Mouse (Mus musculus): Measurements from ENCODE around the gene Cyp19a1. TPM values are rescaled to one million over a fixed set of nuclear protein-coding genes. Genes with fewer than 3 reads are reported as not detected.

Gene Cyp19a1
- total RNA-seq, 2 experiments from 2014 or later: 0.19 to 0.28 TPM

DNA sequence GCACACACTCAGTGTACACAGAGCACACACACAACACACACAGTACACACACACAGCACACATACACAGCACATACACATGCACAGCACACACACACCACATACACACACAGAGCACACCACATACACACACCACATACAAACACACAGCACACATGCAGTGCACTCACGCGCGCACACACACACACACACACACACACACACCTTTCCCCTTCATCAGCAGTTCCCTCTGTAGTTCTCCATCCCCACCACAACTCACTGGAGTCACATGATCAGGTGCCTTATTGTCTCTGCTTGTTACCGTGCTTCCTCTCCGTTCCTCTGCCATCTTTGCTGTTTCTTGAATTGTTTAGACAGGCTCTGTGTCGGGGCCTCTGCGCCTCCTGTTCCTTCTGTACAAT lies 85.4 kb downstream of the Cyp19a1 start:
- no peak for DNase-seq (ENCODE audit: extremely low spot score in 1 of 2, low spot score in 2 of 2)
- intact Hi-C loops (cut with DNase I): loop anchor here (5.0 kb wide), 1 partner anchor 140 kb away; no protein-coding TSS in a partner anchor

GRCm38 (mm10) chr9:54181330-54181729 lies 86.6 kb downstream of the Cyp19a1 start:
- peak; percentile 35 to 36 for DNase-seq (ENCODE audit: extremely low spot score in 1 of 2, low spot score in 2 of 2)
- intact Hi-C loops (cut with DNase I): loop anchor here (2.0 to 5.0 kb wide), 2 partner anchors 141 to 155 kb away; no protein-coding TSS in a partner anchor

DNA sequence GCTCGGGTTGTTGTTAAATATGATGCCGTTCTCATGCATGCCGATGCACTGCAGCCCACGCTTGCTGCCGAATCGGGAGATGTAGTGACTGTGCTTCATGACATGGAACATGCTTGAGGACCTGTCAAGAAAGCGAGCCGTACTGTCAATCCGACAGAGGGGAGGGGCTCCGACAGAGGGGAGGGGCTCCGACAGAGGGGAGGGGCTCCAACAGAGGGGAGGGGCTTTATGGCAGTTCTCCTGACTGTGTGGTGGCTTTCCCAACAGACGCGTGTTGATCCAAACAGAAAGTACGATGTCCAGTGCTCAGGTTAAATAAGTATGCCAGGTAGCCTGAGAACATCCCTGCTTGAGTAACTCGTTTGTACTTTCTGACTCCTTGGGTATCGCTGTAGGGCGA lies 87.7 kb downstream of the Cyp19a1 start:
- intact Hi-C loops (cut with DNase I): loop anchor here (2.0 to 5.0 kb wide), 2 partner anchors 142 to 157 kb away; no protein-coding TSS in a partner anchor
- DNase-seq (ENCODE audit: extremely low spot score in 1 of 2, low spot score in 2 of 2): no peak

DNA sequence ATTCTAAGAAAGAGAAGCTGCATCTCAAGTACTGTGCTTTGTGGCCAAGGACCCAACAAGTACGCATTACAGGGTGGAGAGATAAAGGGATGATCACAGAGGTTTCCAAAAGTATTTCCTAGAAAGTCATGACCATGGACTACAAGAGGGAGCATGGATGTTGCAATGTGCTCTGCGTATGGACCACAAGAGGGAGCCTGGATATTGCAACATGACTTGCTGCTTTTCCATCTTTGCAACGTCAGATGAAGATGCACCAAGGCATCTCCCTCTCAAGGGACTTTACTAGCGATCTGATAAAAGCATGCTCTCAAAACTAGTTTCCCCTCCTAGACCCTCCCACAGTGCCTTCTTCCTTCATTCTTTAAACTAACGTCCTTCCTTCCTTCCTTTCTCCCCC lies 98.4 kb downstream of the Cyp19a1 start:
- peak in 1 of 2 experiments; percentile 40 for DNase-seq (ENCODE audit: extremely low spot score in 1 of 2, low spot score in 2 of 2)
- intact Hi-C loops (cut with DNase I): loop anchor here (5.0 kb wide), 1 partner anchor 168 kb away; no protein-coding TSS in a partner anchor

DNA sequence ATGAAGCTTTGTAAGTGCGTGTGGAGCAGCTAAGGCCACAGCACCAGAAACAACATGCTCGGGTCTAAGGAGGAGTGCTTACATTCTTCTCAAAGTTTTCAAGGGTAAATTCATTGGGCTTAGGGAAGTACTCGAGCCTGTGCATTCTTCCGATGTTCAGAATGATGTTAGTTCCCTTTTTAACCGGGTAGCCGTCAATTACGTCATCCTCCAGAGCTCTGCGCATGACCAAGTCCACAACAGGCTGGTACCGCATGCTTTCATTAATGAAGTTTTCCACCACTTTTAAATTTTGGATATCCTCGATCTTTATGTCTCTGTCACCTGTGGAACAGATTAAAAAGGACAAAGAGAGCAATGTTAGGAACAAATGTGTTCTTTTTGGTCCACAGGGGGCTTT lies 99.5 kb downstream of the Cyp19a1 start:
- intact Hi-C loops (cut with DNase I): loop anchor here (5.0 kb wide), 1 partner anchor 169 kb away; no protein-coding TSS in a partner anchor

DNA sequence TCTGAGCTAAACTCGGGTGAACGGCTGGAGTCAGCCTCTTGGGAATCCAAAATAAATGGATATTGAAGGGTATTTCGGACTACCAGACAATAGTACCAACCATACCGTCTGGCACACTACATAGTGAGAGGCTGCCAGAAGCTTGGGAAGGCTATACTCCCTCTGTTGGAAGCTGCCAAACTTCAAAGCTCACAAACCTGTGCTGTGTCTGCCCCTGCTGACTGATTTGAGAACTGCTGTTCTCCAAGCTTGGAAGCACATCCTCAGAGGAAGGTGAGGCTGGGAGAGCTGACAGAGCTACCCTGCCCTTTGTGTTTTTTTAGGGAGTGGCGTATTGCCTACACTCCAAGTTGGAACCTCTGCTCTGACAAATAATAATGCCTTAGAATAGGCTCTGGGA lies 104.8 kb downstream of the Cyp19a1 start:
- intact Hi-C loops (cut with DNase I): no loop called here
- DNase-seq (ENCODE audit: extremely low spot score in 1 of 2, low spot score in 2 of 2): no peak

More for the DNA sequence above, 99.5 kb downstream of the Cyp19a1 start:
- no peak for DNase-seq (ENCODE audit: extremely low spot score in 1 of 2, low spot score in 2 of 2)

- intact Hi-C loops (cut with DNase I): no loop called here
- no peak for DNase-seq (ENCODE audit: extremely low spot score in 1 of 2, low spot score in 2 of 2)
Observed at GRCm38 (mm10) chr9:54153679-54154078, 114.2 kb downstream of the Cyp19a1 start.

DNA sequence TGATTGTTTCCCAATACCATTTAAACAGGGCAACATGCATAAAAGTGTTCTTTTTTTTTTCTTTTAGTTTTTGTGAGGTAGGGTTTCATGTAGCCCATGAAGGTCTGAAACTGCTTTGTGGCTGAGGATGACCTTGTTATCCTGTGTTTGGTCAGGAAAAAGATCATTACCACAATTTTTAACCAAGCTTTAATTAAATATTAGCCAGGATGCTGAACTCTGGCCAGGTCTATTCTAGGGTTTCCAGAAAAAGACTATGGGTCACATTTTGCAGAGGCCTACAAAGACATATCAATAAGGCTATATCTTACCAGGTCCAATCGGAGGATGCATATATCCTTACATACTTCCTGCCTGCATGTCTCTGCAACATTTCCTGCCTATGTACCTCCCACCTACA lies 128.7 kb downstream of the Cyp19a1 start:
- no peak for DNase-seq (ENCODE audit: extremely low spot score in 1 of 2, low spot score in 2 of 2)
- intact Hi-C loops (cut with DNase I): no loop called here

Other genes starting within 250 kb of the Cyp19a1 start
- gene Tnfaip8l3, start 199.7 kb downstream of the Cyp19a1 start, total RNA-seq (2021): 1 to 10 TPM; 4.8 to 5.2 TPM
- gene Gldn, start 18.4 kb upstream of the Cyp19a1 start, total RNA-seq (2021): under 1 TPM; 0.57 to 0.62 TPM
- gene Dmxl2, start 233.5 kb upstream of the Cyp19a1 start, total RNA-seq (2021): 100 to 1,000 TPM; 194 to 204 TPM

All from left cerebral cortex, postnatal 10 days (tissue).